Mouse (Mus musculus) olfactory bulb, adult 2 months (tissue): ENCODE data around the gene Tbc1d4.

Experiments
- CTCF ChIP-seq: fragments of 200-500 bp; IDR thresholded peaks from 2 replicates; pipeline ENCODE4 v1.5.1; 2012; ENCODE audit warnings: low read depth, mild to moderate bottlenecking, low read length, moderate library complexity; ENCODE audit not compliant: insufficient read depth
- POLR2A ChIP-seq: fragments of 200-500 bp; IDR thresholded peaks from 2 replicates; pipeline ENCODE4 v1.6.1; 2012; ENCODE audit warnings: mild to moderate bottlenecking, low read depth, low read length, moderate library complexity; ENCODE audit not compliant: insufficient read depth

- no peak for TF ChIP-seq POLR2A
- TF ChIP-seq CTCF: no peak
Observed at GRCm38 (mm10) chr14:101517801-101518200, 91.2 kb downstream of the Tbc1d4 start.
